Mouse (Mus musculus) G1E-ER4 (cell line): ENCODE results near the gene Tmem143. TPM values are rescaled to one million over a fixed set of nuclear protein-coding genes. Genes with fewer than 3 reads are reported as not detected.
"Not testable (repeated sequence)": the region's sequence is repeated elsewhere in the genome, so short reads cannot be mapped to it uniquely, and the experiment has no call there.

ENCODE experiments used
- GATA1 ChIP-seq: IDR thresholded peaks from one replicate; pipeline ENCODE4 v1.8.0; 2012; ENCODE audit warnings: low read length, inconsistent platforms
- polyA plus RNA-seq: library from polyadenylated mRNA; stranded (reverse); fragments of >175 nt; gene quantifications from 2 replicates; pipeline ENCODE4 v1.2.3, GENCODE M21; 2012

Tmem143 gene
- polyA plus RNA-seq, 1 experiment = 60.2 TPM

GRCm38 (mm10) chr7:45873061-45873947 lies 23.4 kb upstream of the Tmem143 start:
- no peak for TF ChIP-seq GATA1

- TF ChIP-seq GATA1 = no peak
These were observed 19.8 kb upstream of the Tmem143 start for GRCm38 (mm10) chr7:45876895-45877294.

DNA sequence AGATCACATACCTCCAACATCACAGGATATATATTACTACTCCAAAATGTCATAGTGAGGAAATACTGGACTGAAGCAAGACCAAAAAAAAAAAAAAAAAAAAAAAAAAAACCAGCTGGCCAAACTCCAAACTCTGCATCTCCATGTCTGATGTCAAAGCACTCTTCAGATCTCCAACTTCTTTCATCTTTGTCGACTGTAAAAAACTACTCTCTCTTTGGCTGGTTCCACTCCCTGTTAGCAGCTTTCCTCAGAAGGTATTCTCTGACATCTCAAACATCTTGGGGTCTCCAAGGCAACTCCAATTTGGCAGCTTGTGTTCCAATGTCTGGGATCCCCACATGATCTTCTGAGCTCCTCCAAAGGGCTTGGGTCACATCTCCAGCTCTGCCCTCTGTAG lies 18.5 kb upstream of the Tmem143 start, which contains the start of gene Grin2d:
Gene Grin2d, minus strand, starts transcription at position 101 of the 400 bp plus-strand sequence.
- TF ChIP-seq GATA1 = not testable (repeated sequence)

DNA sequence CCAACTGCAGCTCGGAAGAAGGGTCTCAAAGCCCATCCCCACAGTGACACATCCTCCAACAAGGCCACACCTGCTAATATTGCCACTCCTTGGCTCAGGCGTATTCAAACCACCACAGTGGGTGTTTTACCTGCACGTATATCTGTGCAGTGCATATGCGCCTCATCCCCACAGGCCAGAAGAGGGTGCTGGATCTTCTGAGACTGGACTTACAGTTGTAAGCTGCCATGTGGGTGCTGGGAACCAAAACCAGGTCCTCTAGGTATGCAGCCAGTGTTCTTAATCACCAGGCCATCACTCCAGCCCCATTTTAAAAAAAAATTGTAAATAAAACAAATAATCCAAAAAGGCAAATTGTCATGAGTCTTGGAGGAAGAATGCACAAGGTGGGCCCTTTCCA lies 16.2 kb upstream of the Tmem143 start:
- TF ChIP-seq GATA1 = no peak

- TF ChIP-seq GATA1 = no peak
These were observed 15.7 kb upstream of the Tmem143 start for GRCm38 (mm10) chr7:45881011-45881410.

DNA sequence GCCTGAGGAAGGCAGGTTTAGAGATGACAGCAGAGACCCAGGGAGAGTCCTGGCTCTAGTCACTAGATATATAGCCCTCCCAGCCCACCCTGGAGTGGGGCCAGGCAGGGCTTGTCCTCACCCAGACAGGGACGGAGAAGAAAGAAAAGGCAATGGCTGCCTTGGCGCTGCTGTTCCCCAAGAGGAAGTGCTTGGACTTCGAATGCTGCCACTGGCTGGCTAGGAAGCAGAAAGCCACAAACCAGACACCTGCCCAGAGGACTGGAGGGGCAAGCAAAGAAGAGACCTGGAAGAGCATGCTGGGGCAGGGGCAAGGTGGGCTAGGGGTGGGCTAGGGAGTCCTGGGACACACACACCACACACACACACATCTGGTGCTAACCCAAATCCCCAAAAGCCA lies 9.5 kb upstream of the Tmem143 start:
- no peak for TF ChIP-seq GATA1

GRCm38 (mm10) chr7:45892651-45893050 lies 4.1 kb upstream of the Tmem143 start:
- TF ChIP-seq GATA1 = no peak

- TF ChIP-seq GATA1 = no peak
These were observed 717 bp upstream of the Tmem143 start for GRCm38 (mm10) chr7:45895931-45896516.

- no peak for TF ChIP-seq GATA1
These were observed 567 bp downstream of the Tmem143 start for GRCm38 (mm10) chr7:45897258-45897757.

- TF ChIP-seq GATA1 = no peak
These were observed 4.8 kb downstream of the Tmem143 start for GRCm38 (mm10) chr7:45901562-45901961.

DNA sequence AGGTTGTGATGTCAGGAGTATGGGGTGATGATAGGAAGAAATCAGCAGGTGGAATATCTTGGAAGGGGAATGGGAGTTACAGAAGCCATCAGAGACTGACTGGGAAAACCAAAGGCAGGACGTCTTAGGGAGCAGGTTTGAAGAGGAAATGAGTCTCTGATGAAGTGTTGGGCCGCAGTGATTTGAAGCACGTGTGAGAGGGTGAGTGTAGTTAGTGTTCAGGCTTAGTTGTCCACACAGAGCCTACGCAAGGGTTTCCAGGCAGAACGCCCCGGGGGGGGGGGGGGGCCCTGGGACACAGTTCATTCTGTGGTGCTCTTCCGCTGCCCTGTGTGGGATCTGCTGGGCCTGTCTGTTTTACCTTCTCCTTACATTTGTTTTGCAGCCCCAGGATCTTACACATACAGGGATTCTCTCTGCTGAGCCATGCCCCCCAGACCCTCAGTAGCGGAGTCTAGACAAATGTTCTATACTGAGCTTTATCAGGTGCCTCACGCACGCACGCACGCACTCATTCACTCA lies 5.8 kb downstream of the Tmem143 start:
- TF ChIP-seq GATA1 = no peak

- no peak for TF ChIP-seq GATA1
These were observed 9.9 kb downstream of the Tmem143 start for GRCm38 (mm10) chr7:45906622-45907021.

DNA sequence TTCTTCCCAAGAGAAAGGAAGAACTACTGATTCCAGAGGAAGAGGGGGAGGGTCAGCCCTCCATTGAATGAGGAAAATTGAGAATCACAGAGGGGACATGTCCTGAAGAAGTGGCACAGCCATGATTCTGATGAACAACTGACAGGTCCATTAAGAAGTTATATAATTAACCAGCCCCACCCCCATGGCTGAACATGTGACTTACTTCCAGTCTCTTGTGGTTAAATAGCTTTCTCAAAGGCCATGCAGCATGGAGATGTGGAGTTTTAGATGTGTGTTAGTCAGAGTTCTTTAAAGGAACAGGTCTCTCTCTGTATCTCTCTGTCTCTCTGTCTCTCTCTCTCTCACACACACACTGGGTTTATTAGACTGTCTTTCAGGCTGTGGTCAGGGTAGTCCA lies 11.6 kb downstream of the Tmem143 start:
- TF ChIP-seq GATA1 = no peak

- TF ChIP-seq GATA1 = no peak
These were observed 12.4 kb downstream of the Tmem143 start for GRCm38 (mm10) chr7:45909145-45909544.

GRCm38 (mm10) chr7:45914067-45914466 lies 17.3 kb downstream of the Tmem143 start:
- no peak for TF ChIP-seq GATA1

- no peak for TF ChIP-seq GATA1
These were observed 18.3 kb downstream of the Tmem143 start for GRCm38 (mm10) chr7:45915011-45915410.
